Mouse (Mus musculus) erythroblast, embryonic 14.5 days (primary cell): Measurements from ENCODE around the gene Dscaml1. TPM values are rescaled to one million over a fixed set of nuclear protein-coding genes. Genes with fewer than 3 reads are reported as not detected.

Experiments
- H3K27me3 ChIP-seq: 2 replicates; pipeline ENCODE4 v1.6.1; 2012; ENCODE audit warnings: inconsistent platforms; ENCODE audit not compliant: control insufficient read depth
- H3K36me3 ChIP-seq: 2 replicates; pipeline ENCODE4 v1.6.1; 2012; ENCODE audit warnings: mild to moderate bottlenecking, inconsistent platforms; ENCODE audit not compliant: control insufficient read depth
- H3K4me1 ChIP-seq: 2 replicates; pipeline ENCODE4 v1.6.1; 2012; ENCODE audit warnings: inconsistent platforms; ENCODE audit not compliant: control insufficient read depth
- H3K4me3 ChIP-seq: replicated peaks from 2 replicates; pipeline ENCODE3; 2012; ENCODE audit warnings: moderate library complexity, mild to moderate bottlenecking, inconsistent platforms
- H3K9me3 ChIP-seq: 2 replicates; pipeline ENCODE4 v1.6.1; 2012; ENCODE audit warnings: low read length, inconsistent platforms, mixed read lengths; ENCODE audit not compliant: control insufficient read depth
- GATA1 ChIP-seq: IDR thresholded peaks from 2 replicates; pipeline ENCODE4 v1.6.1; 2012; ENCODE audit warnings: low read length, inconsistent platforms, mixed read lengths
- TAL1 ChIP-seq: IDR thresholded peaks from 3 replicates; pipeline ENCODE4 v1.6.1; 2012; ENCODE audit warnings: low read length, inconsistent platforms, mixed read lengths
- polyA plus RNA-seq: library from polyadenylated mRNA; stranded (reverse); fragments of >175 nt; gene quantifications from 2 replicates; pipeline ENCODE4 v1.2.3, GENCODE M21; 2012

The Dscaml1 gene
- polyA plus RNA-seq = not detected in 2 replicates

- TF ChIP-seq GATA1 (no peak), TAL1 (no peak)
- H3K9me3 ChIP-seq = no peaks in the 10 kb centered on the region
- H3K27me3 ChIP-seq = peaks cover 27% of the 10 kb centered on the region
- H3K36me3 ChIP-seq = no peaks in the 10 kb centered on the region
- H3K4me1 ChIP-seq = no peaks in the 10 kb centered on the region
- no peak within 1 kb of the TSS for H3K4me3 ChIP-seq
Measured at GRCm38 (mm10) chr9:45426456-45426855, at the start of gene Dscaml1. Dscaml1 (plus strand) TSS chr9:45426628.

DNA sequence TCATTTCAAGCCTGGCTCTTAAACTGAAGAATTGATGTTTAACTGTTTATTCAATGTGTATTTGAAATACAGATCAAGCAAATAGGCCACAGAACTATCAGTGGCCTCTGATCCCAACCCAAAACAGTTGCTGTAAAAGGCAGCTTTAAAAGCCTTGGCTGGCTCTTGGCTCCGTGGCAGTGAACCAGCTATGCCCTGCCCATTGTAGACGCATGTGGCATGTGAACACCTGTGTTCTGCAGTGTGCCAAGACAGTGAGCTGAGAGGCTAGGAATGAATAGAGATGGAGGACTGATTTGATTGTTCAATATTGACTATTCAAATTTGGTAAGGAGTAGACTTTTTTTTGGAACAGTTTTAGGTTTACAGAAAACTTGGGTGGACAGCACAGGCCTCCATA is 49.5 kb upstream of the Dscaml1 start:
- Histone ChIP-seq H3K9me3 (no peaks in the 10 kb centered on the region), H3K4me3 (no peak overlapping the region), H3K4me1 (no peaks in the 10 kb centered on the region), H3K27me3 (peaks cover 1% of the 10 kb centered on the region), H3K36me3 (no peaks in the 10 kb centered on the region)
- TF ChIP-seq GATA1 (no peak), TAL1 (no peak)

DNA sequence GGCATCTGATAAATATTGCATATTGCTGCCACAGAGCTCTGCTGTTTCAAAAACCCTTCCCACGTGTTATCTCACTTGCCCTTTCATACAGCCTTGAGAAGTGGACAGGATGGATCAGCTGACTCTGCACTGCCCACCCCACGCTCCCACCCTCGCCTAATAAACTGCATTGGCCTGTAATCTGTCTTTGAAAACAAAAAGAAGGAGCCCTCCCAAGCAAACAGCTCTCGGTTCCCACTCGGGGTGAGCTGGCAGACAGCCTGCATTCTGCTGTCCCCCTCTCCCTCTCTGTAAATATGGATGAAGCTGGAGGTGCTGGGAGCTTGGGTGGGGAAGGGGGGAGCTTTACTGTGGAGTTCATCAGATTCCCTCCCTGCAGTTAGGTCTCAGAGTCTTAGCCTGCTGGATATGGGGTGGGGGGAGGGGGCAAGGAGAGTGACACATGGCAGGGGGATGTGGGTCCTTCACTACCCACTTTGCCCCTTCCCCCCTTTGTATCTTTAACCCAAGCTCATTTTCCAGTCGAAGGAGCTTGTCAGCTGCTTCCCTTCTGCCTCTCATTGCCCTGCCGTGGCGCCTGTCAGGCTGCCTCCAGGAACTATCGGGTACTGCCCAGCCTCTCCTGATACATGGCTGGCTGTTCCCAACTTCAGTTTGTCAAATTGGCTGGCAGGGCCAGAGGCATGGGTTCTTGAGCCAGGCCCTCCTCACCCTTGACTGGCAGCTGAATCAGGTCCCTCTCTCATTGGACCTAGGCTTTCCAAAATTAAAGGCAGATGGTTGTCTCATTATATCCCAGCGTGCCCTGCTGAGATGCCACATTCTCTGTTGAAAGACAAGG is 45.8 kb upstream of the Dscaml1 start:
- Histone ChIP-seq H3K4me1 (no peaks in the 10 kb centered on the region), H3K36me3 (no peaks in the 10 kb centered on the region), H3K9me3 (no peaks in the 10 kb centered on the region), H3K4me3 (no peak overlapping the region), H3K27me3 (no peaks in the 10 kb centered on the region)
- TF ChIP-seq TAL1 (no peak), GATA1 (no peak)

DNA sequence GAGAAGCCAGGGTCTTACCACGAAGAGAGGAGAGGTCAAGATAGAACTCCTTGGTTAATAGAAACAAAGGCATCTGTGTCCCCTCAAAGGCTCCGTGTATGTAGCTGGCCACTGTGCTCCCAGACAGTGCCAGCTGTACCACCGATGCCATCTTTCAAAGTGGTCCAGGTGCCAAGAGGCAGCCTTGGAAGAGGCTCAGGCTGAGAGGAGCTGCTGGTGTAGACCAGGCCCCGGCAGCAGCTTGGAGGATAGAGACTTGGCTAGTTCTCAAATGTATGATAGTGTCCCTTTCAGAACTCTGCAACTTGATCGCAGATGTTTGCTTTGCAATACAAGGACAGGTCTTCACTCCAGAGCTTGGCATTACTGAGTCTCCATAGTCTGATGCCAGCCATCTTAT is 44.1 kb upstream of the Dscaml1 start:
- no peaks in the 10 kb centered on the region for H3K27me3 ChIP-seq
- no peak overlapping the region for H3K4me3 ChIP-seq
- no peaks in the 10 kb centered on the region for H3K9me3 ChIP-seq
- H3K4me1 ChIP-seq = no peaks in the 10 kb centered on the region
- no peak for TF ChIP-seq TAL1
- H3K36me3 ChIP-seq = no peaks in the 10 kb centered on the region

DNA sequence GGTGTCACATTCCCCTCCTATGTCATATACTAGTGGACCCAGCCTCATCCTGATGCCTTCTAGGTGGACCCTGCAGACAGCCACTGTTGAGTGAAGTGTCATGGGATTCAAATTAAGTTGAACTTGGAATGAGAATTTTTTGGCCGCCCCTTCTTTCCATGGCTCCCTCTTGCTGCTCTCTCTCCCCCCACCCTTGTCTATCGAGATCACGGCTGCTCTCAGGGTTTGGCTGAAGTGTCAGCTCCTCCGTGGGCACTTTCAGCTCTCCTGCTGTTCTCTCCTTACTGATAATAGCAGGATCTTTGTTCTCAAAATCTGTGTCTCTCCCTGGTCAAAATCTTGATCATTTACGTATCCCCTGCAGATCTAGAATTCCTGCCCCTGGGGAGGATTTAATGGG is 43.6 kb upstream of the Dscaml1 start:
- Histone ChIP-seq H3K4me1 (no peaks in the 10 kb centered on the region), H3K9me3 (no peaks in the 10 kb centered on the region), H3K4me3 (no peak overlapping the region), H3K27me3 (no peaks in the 10 kb centered on the region), H3K36me3 (no peaks in the 10 kb centered on the region)
- TF ChIP-seq TAL1 = no peak
- no peak for TF ChIP-seq GATA1

DNA sequence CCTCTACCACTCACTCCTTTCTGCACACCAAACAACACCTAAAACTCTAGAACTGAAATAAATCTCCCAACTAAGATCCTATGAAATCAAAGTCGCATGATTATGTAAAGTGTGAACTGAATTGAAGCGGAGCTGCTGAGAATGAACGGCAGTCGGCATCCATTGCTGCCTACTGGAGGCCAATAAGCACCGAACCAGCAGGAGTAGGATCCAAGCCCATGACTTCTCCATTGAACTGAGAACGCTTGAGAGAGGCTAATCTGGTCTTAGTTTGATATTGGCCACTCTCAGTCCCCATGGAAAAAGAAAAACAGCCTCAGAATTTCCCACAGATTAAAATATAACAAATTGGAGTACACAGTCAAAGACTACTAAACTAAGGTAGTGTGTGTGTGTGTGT is 42.5 kb upstream of the Dscaml1 start:
- H3K4me3 ChIP-seq = no peak overlapping the region
- TF ChIP-seq TAL1 (no peak), GATA1 (no peak)
- no peaks in the 10 kb centered on the region for H3K36me3 ChIP-seq
- no peaks in the 10 kb centered on the region for H3K9me3 ChIP-seq
- H3K27me3 ChIP-seq = no peaks in the 10 kb centered on the region
- H3K4me1 ChIP-seq = no peaks in the 10 kb centered on the region

DNA sequence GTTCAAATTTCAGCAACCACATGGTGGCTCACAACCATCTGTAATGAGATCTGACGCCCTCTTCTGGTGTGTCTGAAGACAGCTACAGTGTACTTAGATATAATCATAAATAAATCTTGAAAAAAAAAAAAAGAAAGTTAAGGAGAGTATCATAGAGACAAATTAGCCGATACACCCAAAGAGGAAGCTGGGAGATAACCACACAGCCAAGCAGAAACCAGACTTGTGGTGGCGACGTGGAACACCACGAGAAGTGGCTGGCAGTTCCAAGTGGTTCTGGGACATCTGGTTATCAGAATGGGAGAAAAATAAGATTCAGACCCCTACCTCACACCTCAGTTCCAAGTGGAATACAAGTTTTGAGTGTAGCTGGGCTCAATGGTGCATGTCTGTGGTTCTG is 39.7 kb upstream of the Dscaml1 start:
- TF ChIP-seq TAL1 (no peak), GATA1 (no peak)
- Histone ChIP-seq H3K4me3 (no peak overlapping the region), H3K9me3 (no peaks in the 10 kb centered on the region), H3K36me3 (no peaks in the 10 kb centered on the region), H3K4me1 (no peaks in the 10 kb centered on the region), H3K27me3 (no peaks in the 10 kb centered on the region)

DNA sequence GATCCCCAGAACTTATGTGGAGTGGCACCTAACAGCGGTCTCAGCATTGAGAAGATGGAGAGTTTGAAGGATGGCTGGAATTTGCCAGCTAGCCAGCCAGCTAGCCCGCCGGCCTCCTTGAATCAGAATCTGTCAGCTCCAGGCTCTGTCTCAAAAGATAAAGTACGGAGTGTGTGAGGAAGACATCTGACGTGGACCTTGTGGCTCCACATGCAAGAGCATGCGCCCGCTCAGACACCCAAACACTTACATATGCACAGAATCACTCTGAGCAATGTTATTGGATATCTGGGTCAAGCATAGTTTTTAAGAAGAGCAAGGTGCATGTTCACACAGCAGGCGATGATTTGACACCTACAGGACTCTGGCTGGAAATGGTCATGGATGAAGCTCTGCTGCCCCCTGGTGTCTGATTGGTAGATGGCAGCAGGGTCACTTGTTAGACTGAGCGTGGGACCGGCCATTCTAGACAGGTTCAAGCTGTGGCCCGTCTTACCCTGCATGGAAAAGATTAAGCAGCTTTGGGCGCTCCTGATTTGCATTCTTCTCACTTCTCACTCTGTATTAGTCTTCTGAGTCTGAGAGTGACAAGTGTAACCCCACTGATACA is 37.9 kb upstream of the Dscaml1 start:
- H3K36me3 ChIP-seq = no peaks in the 10 kb centered on the region
- no peaks in the 10 kb centered on the region for H3K9me3 ChIP-seq
- H3K4me1 ChIP-seq = no peaks in the 10 kb centered on the region
- no peaks in the 10 kb centered on the region for H3K27me3 ChIP-seq
- H3K4me3 ChIP-seq = no peak overlapping the region
- TF ChIP-seq GATA1 (no peak), TAL1 (no peak)

GRCm38 (mm10) chr9:45389596-45389995 is 36.8 kb upstream of the Dscaml1 start:
- H3K4me3 ChIP-seq = no peak overlapping the region
- H3K27me3 ChIP-seq = no peaks in the 10 kb centered on the region
- no peaks in the 10 kb centered on the region for H3K9me3 ChIP-seq
- H3K36me3 ChIP-seq = no peaks in the 10 kb centered on the region
- no peak for TF ChIP-seq TAL1
- no peak for TF ChIP-seq GATA1
- H3K4me1 ChIP-seq = no peaks in the 10 kb centered on the region
